Mouse (Mus musculus) neural tube, embryonic 14.5 days (tissue): ENCODE results near the gene Mterf2. TPM values are rescaled to one million over a fixed set of nuclear protein-coding genes. Genes with fewer than 3 reads are reported as not detected.

ENCODE experiments used
- ATAC-seq: fragments of 200-750 bp; cut with Nextera tagmentation; 2 replicates; pipeline ENCODE4 v1.8.0; 2017; ENCODE audit warnings: low read depth, mild to moderate bottlenecking, moderate TSS enrichment, moderate library complexity
- H3K27ac ChIP-seq: fragments of 300-500 bp; sonication (generic); 2 replicates; pipeline ENCODE4 v1.5.1; 2014; ENCODE audit warnings: low read depth, mild to moderate bottlenecking, control low read depth, low read length, moderate library complexity, mixed read lengths
- H3K27me3 ChIP-seq: fragments of 300-500 bp; sonication (generic); 2 replicates; pipeline ENCODE4 v1.6.1; 2014; ENCODE audit warnings: low read length; ENCODE audit not compliant: control insufficient read depth, insufficient read depth
- H3K36me3 ChIP-seq: fragments of 300-500 bp; sonication (generic); 2 replicates; pipeline ENCODE4 v1.6.1; 2014; ENCODE audit warnings: low read length, mixed read lengths; ENCODE audit not compliant: control insufficient read depth, insufficient read depth
- H3K4me1 ChIP-seq: fragments of 300-500 bp; sonication (generic); 2 replicates; pipeline ENCODE4 v1.6.1; 2014; ENCODE audit warnings: low read length; ENCODE audit not compliant: control insufficient read depth, insufficient read depth
- H3K4me2 ChIP-seq: fragments of 300-500 bp; sonication (generic); 2 replicates; pipeline ENCODE4 v1.6.1; 2014; ENCODE audit warnings: mild to moderate bottlenecking, low read depth, low read length, control low read depth
- H3K4me3 ChIP-seq: fragments of 300-500 bp; sonication (generic); 2 replicates; pipeline ENCODE4 v1.5.1; 2014; ENCODE audit warnings: low read depth, low read length, control low read depth, mixed read lengths
- H3K9ac ChIP-seq: fragments of 300-500 bp; sonication (generic); replicated peaks from 2 replicates; pipeline ENCODE4 v1.6.1; 2014; ENCODE audit warnings: low read depth, mild to moderate bottlenecking, control low read depth, low read length, mixed read lengths
- H3K9me3 ChIP-seq: fragments of 300-500 bp; sonication (generic); 2 replicates; pipeline ENCODE4 v1.6.1; 2016; ENCODE audit warnings: low read length; ENCODE audit not compliant: control insufficient read depth
- WGBS: fragments of 180-500 bp; shearing (Covaris S2); extraction: QIAGEN DNeasy Blood & Tissue Kit; methylation state at CpG from one replicate; pipeline ENCODE4 v1.1.7; 2014; 5-methylcytosine and 5-hydroxymethylcytosine counted together
- polyA plus RNA-seq: library from polyadenylated mRNA; unstranded; fragments of >200 nt; fragmentation: Nextera tagmentation; extraction: Ambion mirVana; gene quantifications from 2 replicates; pipeline ENCODE4 v1.2.1, GENCODE M21; 2014

Gene Mterf2
- polyA plus RNA-seq, 1 experiment from 2014 or later = 33.1 TPM

DNA sequence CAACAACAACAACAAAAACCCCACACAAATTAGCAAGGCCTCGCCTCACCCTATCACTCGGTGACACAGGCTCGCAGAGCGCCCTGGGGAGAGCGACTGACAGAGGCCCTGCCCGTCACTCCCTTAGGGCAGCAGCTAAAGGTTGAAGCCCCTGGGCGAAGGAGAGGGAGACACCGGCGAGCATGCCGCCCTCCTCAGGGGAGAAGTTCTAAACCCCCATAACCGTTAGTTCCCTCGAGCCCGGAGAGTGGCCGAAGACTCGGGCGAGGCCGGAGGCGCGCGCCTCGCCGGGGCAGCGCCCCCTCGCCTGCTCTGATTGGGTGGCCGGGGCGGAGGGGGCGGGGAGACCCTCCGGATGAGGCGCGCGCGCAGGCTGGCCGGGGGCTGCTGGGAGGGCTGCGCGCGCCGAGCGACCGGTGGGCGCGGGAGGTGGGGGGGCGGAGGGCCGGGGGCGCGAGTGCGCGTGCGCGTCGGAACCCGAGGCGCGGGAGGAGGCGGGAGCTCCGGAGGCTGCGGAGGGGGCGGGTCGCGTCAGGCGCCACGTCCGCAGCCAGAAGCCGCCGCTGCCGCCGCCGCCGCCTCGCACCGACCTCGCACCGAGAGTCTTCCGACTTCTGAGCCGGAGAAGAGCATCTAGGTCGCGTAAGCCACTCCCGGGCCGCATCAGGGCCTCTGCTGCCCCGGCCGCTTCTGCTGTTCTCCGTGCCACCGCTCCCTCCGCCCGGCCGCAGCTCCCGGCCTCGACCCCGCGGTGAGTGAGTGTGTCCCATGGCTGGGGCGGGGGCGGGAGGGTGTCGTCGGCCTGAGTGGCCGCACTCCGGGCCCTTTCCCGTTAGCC is 25.4 kb downstream of the Mterf2 start, which contains the start of the genes Fhl4 and Tmem263:
Fhl4 (minus strand) TSS at position 249 of the 838 bp plus-strand sequence.
Tmem263 (plus strand) TSS at position 381 of the 838 bp plus-strand sequence.
- Histone ChIP-seq H3K9me3 (no peaks in the 10 kb centered on the region), H3K4me3 (peak within 1 kb of the TSS; percentile 94), H3K4me2 (peak within 1 kb of the TSS; percentile 97), H3K27me3 (no peaks in the 10 kb centered on the region), H3K27ac (peak within 1 kb of the TSS; percentile 88), H3K36me3 (no peaks in the 10 kb centered on the region), H3K9ac (peak within 1 kb of the TSS; percentile 84), H3K4me1 (peaks cover 13% of the 10 kb centered on the region)
- peak; percentile 95 for ATAC-seq
- WGBS = under 1% methylated on average over 60 of the region's 96 CpGs

DNA sequence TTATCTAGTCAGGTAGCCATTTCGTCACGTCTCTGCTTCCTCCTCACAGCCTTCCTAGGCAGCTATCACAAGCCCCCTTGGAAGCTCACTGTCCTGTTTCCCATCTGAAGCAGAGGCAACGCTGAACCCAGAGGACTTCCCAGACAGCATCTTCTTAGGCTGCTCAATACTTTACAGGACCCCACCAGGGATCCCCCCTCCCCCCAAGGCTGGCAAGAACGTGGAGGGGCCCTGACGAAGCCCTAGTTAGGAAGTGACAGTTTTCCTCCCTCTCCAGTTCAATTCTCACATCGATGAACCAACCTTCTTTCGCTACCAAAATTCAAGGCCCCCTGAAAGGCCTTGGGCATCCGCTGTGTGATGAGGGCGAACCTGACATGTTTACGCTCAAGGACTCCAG is 26.0 kb downstream of the Mterf2 start:
- H3K36me3 ChIP-seq = no peaks in the 10 kb centered on the region
- H3K27me3 ChIP-seq = no peaks in the 10 kb centered on the region
- peak; percentile 45 for ATAC-seq
- 1% methylated on average over 10 of the region's 10 CpGs for WGBS
- H3K9ac ChIP-seq = peak overlapping the region; percentile 82
- H3K4me3 ChIP-seq = peak overlapping the region; percentile 94
- peak overlapping the region; percentile 85 for H3K4me2 ChIP-seq
- H3K27ac ChIP-seq = peak overlapping the region; percentile 88
- H3K4me1 ChIP-seq = peaks cover 13% of the 10 kb centered on the region
- H3K9me3 ChIP-seq = no peaks in the 10 kb centered on the region

DNA sequence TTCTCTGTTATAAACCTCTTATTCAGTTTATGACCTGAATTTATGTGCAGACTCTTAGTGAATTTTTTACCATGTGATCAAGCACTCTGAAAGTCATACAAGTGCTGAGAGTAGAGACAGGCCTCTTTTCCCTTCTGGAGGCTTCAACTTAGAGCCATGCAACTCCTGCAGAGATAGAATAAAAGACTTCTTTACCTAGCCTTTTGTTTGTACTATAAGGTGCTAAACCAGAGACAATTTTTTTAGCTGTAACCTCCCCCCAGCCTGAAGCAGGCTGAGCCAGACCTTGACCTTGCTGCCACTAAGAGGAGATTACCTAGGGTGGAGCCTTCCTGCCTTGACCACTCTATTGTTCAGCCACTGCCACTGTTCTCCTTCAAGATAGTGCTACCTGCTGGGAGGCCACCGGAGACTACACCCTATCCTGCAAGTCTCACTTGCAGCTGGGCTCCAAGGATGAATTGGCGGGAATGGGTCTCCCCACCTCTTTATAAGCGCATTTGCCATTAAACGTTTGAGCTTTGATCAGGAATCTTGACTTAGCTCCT is 56.1 kb downstream of the Mterf2 start:
- Histone ChIP-seq H3K9me3 (no peaks in the 10 kb centered on the region), H3K9ac (no peak overlapping the region), H3K4me3 (no peak overlapping the region), H3K27ac (no peak overlapping the region), H3K27me3 (no peaks in the 10 kb centered on the region), H3K4me1 (no peaks in the 10 kb centered on the region), H3K4me2 (no peak overlapping the region), H3K36me3 (no peaks in the 10 kb centered on the region)
- no peak for ATAC-seq
- 54% methylated on average over 4 of the region's 4 CpGs for WGBS

Other genes with a start within 250 kb of the Mterf2 start
- gene Ric8b, start 210.4 kb downstream of the Mterf2 start, polyA plus RNA-seq = 52.5 and 57.3 TPM in 2 replicates
- gene Fhl4, start 25.5 kb downstream of the Mterf2 start, polyA plus RNA-seq = 2.8 and 3.0 TPM in 2 replicates
- gene Tmem263, start 25.4 kb downstream of the Mterf2 start, polyA plus RNA-seq = 55.4 and 61.4 TPM in 2 replicates
- 33.0 and 40.3 TPM in 2 replicates for gene Cry1, start 57.0 kb upstream of the Mterf2 start, polyA plus RNA-seq